Mouse (Mus musculus) midbrain, postnatal 0 days (tissue): ENCODE measurements around the gene Vmn2r27. TPM values are rescaled to one million over a fixed set of nuclear protein-coding genes. Genes with fewer than 3 reads are reported as not detected.
A peak's percentile ranks its signal among the peaks of the same experiment; 100 is the strongest.

Experiments
- ATAC-seq: fragments of 200-750 bp; cut with Nextera tagmentation; 2 replicates; pipeline ENCODE4 v1.8.0; 2017; ENCODE audit warnings: moderate number of reproducible peaks, mild to moderate bottlenecking, moderate TSS enrichment, moderate library complexity; ENCODE audit not compliant: low FRiP score
- DNase-seq: peaks from one replicate; pipeline ENCODE4 v3.0.0-alpha.2; 2015; ENCODE audit warnings: low spot score
- H3K27ac ChIP-seq: fragments of 300-500 bp; sonication (generic); 2 replicates; pipeline ENCODE4 v1.5.1; 2014; ENCODE audit warnings: low read depth, mild to moderate bottlenecking, low read length, mixed read lengths
- H3K27me3 ChIP-seq: fragments of 300-500 bp; sonication (generic); 2 replicates; pipeline ENCODE4 v1.6.1; 2014; ENCODE audit warnings: low read length, control low read depth, mixed read lengths; ENCODE audit not compliant: insufficient read depth
- H3K36me3 ChIP-seq: fragments of 300-500 bp; sonication (generic); 2 replicates; pipeline ENCODE4 v1.6.1; 2014; ENCODE audit warnings: low read length, control low read depth, mixed read lengths; ENCODE audit not compliant: insufficient read depth
- H3K4me1 ChIP-seq: fragments of 300-500 bp; sonication (generic); 2 replicates; pipeline ENCODE4 v1.6.1; 2014; ENCODE audit warnings: mild to moderate bottlenecking, control low read depth, antibody characterized with exemption, low read length, mixed read lengths; ENCODE audit not compliant: insufficient read depth
- H3K4me2 ChIP-seq: fragments of 300-500 bp; sonication (generic); 2 replicates; pipeline ENCODE4 v1.6.1; 2014; ENCODE audit warnings: low read depth, mild to moderate bottlenecking, low read length, mixed read lengths; ENCODE audit not compliant: poor library complexity, severe bottlenecking
- H3K4me3 ChIP-seq: fragments of 300-500 bp; sonication (generic); 2 replicates; pipeline ENCODE4 v1.5.1; 2014; ENCODE audit warnings: low read depth, mild to moderate bottlenecking, low read length, moderate library complexity
- H3K9ac ChIP-seq: fragments of 300-500 bp; sonication (generic); replicated peaks from 2 replicates; pipeline ENCODE4 v1.6.1; 2014; ENCODE audit warnings: mild to moderate bottlenecking, low read length, moderate library complexity, mixed read lengths; ENCODE audit not compliant: poor library complexity, severe bottlenecking
- H3K9me3 ChIP-seq: fragments of 300-500 bp; sonication (generic); 2 replicates; pipeline ENCODE4 v1.6.1; 2016; ENCODE audit warnings: low read length, control low read depth
- CTCF ChIP-seq: IDR thresholded peaks from 2 replicates; pipeline ENCODE4 v1.5.1; 2016; ENCODE audit warnings: antibody characterized with exemption, mild to moderate bottlenecking
- WGBS: fragments of 180-500 bp; shearing (Covaris S2); extraction: QIAGEN DNeasy Blood & Tissue Kit; methylation state at CpG from one replicate; pipeline ENCODE4 v1.1.7; 2014; 5-methylcytosine and 5-hydroxymethylcytosine counted together
- polyA plus RNA-seq: library from polyadenylated mRNA; unstranded; fragments of >200 nt; fragmentation: Nextera tagmentation; extraction: Ambion mirVana; gene quantifications from 2 replicates; pipeline ENCODE4 v1.2.1, GENCODE M21; 2015
- total RNA-seq: library from RNA; depleted of rRNA; stranded (reverse); fragments of >200 nt; gene quantifications from 2 replicates; pipeline ENCODE4 v1.2.3, GENCODE M21; 2014; rRNA removed

The Vmn2r27 gene
- total and polyA plus RNA-seq, 2 experiments from 2014 or later, result not detected

- DNase-seq (no peak), ATAC-seq (no peak)
- Histone ChIP-seq H3K4me3 (no peak overlapping the region), H3K27me3 (no peaks in the 10 kb centered on the region), H3K9ac (no peak overlapping the region), H3K9me3 (no peaks in the 10 kb centered on the region), H3K4me2 (no peak overlapping the region), H3K27ac (no peak overlapping the region), H3K4me1 (no peaks in the 10 kb centered on the region), H3K36me3 (no peaks in the 10 kb centered on the region)
- no peak for TF ChIP-seq CTCF
- 66% methylated on average over 6 of the region's 6 CpGs for WGBS
Measured at GRCm38 (mm10) chr6:124255721-124256470, 24.2 kb upstream of the Vmn2r27 start.

GRCm38 (mm10) chr6:124202116-124202515 is 29.5 kb downstream of the Vmn2r27 start:
- no peak overlapping the region for H3K9ac ChIP-seq
- H3K36me3 ChIP-seq, result no peaks in the 10 kb centered on the region
- 82% methylated on average over 4 of the region's 4 CpGs for WGBS
- no peak for DNase-seq
- no peak overlapping the region for H3K4me3 ChIP-seq
- no peak overlapping the region for H3K27ac ChIP-seq
- TF ChIP-seq CTCF, result no peak
- ATAC-seq, result no peak
- no peaks in the 10 kb centered on the region for H3K27me3 ChIP-seq
- no peak overlapping the region for H3K4me2 ChIP-seq
- no peaks in the 10 kb centered on the region for H3K4me1 ChIP-seq
- H3K9me3 ChIP-seq, result no peaks in the 10 kb centered on the region

GRCm38 (mm10) chr6:124168499-124169257 is 63.0 kb downstream of the Vmn2r27 start:
- no peaks in the 10 kb centered on the region for H3K36me3 ChIP-seq
- no peak overlapping the region for H3K4me3 ChIP-seq
- ATAC-seq, result no peak
- no peak overlapping the region for H3K4me2 ChIP-seq
- DNase-seq, result peak; percentile 57
- H3K27me3 ChIP-seq, result no peaks in the 10 kb centered on the region
- 77% methylated on average over 3 of the region's 3 CpGs for WGBS
- no peak overlapping the region for H3K27ac ChIP-seq
- no peaks in the 10 kb centered on the region for H3K4me1 ChIP-seq
- H3K9me3 ChIP-seq, result no peaks in the 10 kb centered on the region
- TF ChIP-seq CTCF, result no peak
- no peak overlapping the region for H3K9ac ChIP-seq

GRCm38 (mm10) chr6:124166596-124166995 is 65.1 kb downstream of the Vmn2r27 start:
- Histone ChIP-seq H3K4me1 (no peaks in the 10 kb centered on the region), H3K36me3 (no peaks in the 10 kb centered on the region), H3K27ac (no peak overlapping the region), H3K9ac (no peak overlapping the region), H3K9me3 (no peaks in the 10 kb centered on the region), H3K4me3 (no peak overlapping the region), H3K4me2 (no peak overlapping the region), H3K27me3 (no peaks in the 10 kb centered on the region)
- no peak for TF ChIP-seq CTCF
- ATAC-seq, result no peak
- WGBS, result 79% methylated on average over 2 of the region's 2 CpGs
- no peak for DNase-seq

GRCm38 (mm10) chr6:124149808-124150207 is 81.8 kb downstream of the Vmn2r27 start:
- DNase-seq, result no peak
- H3K36me3 ChIP-seq, result no peaks in the 10 kb centered on the region
- H3K4me2 ChIP-seq, result no peak overlapping the region
- 43% methylated on average over 1 of the region's 1 CpGs for WGBS
- no peak for TF ChIP-seq CTCF
- H3K9ac ChIP-seq, result no peak overlapping the region
- no peaks in the 10 kb centered on the region for H3K4me1 ChIP-seq
- H3K27me3 ChIP-seq, result no peaks in the 10 kb centered on the region
- no peak overlapping the region for H3K27ac ChIP-seq
- no peaks in the 10 kb centered on the region for H3K9me3 ChIP-seq
- H3K4me3 ChIP-seq, result no peak overlapping the region
- no peak for ATAC-seq

Other genes starting within 250 kb of the Vmn2r27 start
- gene Vmn2r26, start 207.3 kb downstream of the Vmn2r27 start, total RNA-seq, result 0.05 TPM in 1 of 2 replicates, not detected in the other
- gene Vmn2r26, start 207.3 kb downstream of the Vmn2r27 start, polyA plus RNA-seq, result not detected in 2 replicates
- gene Cd163, start 72.8 kb upstream of the Vmn2r27 start, total RNA-seq, result 2.0 and 2.5 TPM in 2 replicates
- gene Cd163, start 72.8 kb upstream of the Vmn2r27 start, polyA plus RNA-seq, result 1.6 and 1.7 TPM in 2 replicates
- 73.2 and 78.9 TPM in 2 replicates for gene Pex5, start 183.2 kb upstream of the Vmn2r27 start, total RNA-seq
- gene Pex5, start 183.2 kb upstream of the Vmn2r27 start, polyA plus RNA-seq, result 52.9 and 53.1 TPM in 2 replicates
- 315 and 318 TPM in 2 replicates for gene Clstn3, start 232.9 kb upstream of the Vmn2r27 start, total RNA-seq
- 205 and 226 TPM in 2 replicates for gene Clstn3, start 232.9 kb upstream of the Vmn2r27 start, polyA plus RNA-seq